Mouse (Mus musculus): ENCODE results near the gene Sh2b3. TPM values are rescaled to one million over a fixed set of nuclear protein-coding genes. Genes with fewer than 3 reads are reported as not detected.
A peak's percentile ranks its signal among the peaks of the same experiment; 100 is the strongest.

Sh2b3 gene
- polyA plus RNA-seq, 1 experiment from 2014 or later: 22.9 TPM

DNA sequence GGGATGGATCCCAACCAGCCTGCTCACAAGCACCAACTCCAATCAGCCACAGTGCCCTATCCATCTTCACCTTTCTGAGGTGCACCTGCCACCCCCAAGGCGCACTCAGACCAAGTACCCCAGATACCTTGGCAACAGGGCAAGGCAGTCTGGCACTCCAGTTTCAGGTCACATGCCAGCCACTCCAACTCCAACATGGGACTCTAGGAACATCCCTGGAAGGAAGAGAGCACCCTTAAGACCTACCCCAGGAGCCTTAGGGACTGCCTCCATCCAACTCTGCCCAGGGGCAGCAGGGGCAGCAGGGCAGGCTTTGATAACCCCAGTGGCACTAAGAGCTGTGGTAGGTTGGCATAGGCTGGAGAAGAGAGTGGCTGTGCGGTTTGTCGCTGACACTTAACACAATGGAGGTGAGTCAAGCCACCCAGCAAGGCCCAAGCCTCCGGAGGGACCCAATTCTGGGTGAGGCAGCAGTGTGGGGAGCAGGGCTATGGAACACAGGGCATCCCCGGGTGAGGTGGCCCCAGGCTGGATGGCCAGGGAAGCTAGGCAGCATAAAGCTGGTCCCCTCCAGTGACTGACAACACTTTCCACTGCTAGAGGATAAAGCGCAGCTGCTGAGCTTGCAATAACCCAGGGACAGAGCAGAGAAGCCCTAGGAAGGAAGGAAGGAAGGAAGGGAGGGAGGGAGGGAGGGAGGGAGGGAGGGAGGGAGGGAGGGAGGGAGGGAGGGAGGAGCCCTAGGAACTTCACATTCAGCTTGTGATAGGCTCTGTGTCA is 4.9 kb downstream of the Sh2b3 start:
- Histone ChIP-seq H3K4me2 (replicated peaks; ENCODE audit: low read depth, low read length) (no peak overlapping the region), H3K9ac (ENCODE audit: low read depth, low read length) (no peak overlapping the region), H3K4me3 (ENCODE audit: low read length) (no peak overlapping the region), H3K27me3 (ENCODE audit: control insufficient read depth, insufficient read depth, low read length) (no peaks in the 10 kb centered on the region), H3K27ac (ENCODE audit: low read depth, low read length) (0 out of 2 replicates have a peak overlapping the region, but pooled peaks have one; percentile 1), H3K36me3 (ENCODE audit: control insufficient read depth, insufficient read depth, low read length) (peaks cover 9% of the 10 kb centered on the region; the same call in 1 of the 2 replicates), H3K4me1 (ENCODE audit: control insufficient read depth, insufficient read depth, low read length) (peaks cover 42% of the 10 kb centered on the region), H3K9me3 (ENCODE audit: control insufficient read depth, low read length) (no peaks in the 10 kb centered on the region)
- no peak for ATAC-seq (ENCODE audit: low FRiP score, low TSS enrichment)
- 71% methylated on average over 6 of the region's 6 CpGs for WGBS

DNA sequence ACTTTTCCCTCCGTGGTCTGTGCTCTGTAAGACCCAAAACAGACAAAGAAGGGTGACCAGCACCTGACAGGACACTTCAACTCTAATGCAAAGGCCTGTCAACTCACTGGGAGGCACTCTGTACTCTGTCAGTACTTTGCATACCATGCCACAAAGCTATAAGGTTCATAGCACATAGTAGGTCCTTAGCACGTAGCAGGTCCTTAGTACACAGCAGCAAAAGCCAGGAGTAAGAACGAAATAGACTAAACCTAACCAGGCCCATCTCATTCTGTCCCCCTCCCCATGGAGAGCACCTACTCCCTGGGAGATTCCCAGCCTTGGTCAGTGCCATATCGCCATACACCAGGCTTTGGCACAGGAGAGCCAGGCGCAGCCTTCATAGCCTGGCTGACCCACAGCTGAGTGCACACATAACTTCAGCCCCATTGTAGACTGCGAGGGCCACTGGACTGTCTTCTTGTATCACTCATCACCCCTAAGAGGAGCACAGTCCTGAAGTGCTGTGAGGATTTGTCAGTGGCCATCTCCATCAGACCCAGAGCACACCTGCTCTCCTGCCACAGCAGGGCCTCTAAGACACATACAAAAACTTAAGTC is 6.3 kb downstream of the Sh2b3 start:
- peaks cover 20% of the 10 kb centered on the region; the same call in 1 of the 2 replicates for H3K36me3 ChIP-seq (ENCODE audit: control insufficient read depth, insufficient read depth, low read length)
- peaks cover 39% of the 10 kb centered on the region for H3K4me1 ChIP-seq (ENCODE audit: control insufficient read depth, insufficient read depth, low read length)
- H3K4me2 ChIP-seq (replicated peaks; ENCODE audit: low read depth, low read length): no peak overlapping the region
- no peak overlapping the region for H3K4me3 ChIP-seq (ENCODE audit: low read length)
- 87% methylated on average over 6 of the region's 6 CpGs for WGBS
- H3K27ac ChIP-seq (ENCODE audit: low read depth, low read length): no peak overlapping the region
- H3K9ac ChIP-seq (ENCODE audit: low read depth, low read length): no peak overlapping the region
- no peaks in the 10 kb centered on the region for H3K9me3 ChIP-seq (ENCODE audit: control insufficient read depth, low read length)
- ATAC-seq (ENCODE audit: low FRiP score, low TSS enrichment): no peak
- no peaks in the 10 kb centered on the region for H3K27me3 ChIP-seq (ENCODE audit: control insufficient read depth, insufficient read depth, low read length)

DNA sequence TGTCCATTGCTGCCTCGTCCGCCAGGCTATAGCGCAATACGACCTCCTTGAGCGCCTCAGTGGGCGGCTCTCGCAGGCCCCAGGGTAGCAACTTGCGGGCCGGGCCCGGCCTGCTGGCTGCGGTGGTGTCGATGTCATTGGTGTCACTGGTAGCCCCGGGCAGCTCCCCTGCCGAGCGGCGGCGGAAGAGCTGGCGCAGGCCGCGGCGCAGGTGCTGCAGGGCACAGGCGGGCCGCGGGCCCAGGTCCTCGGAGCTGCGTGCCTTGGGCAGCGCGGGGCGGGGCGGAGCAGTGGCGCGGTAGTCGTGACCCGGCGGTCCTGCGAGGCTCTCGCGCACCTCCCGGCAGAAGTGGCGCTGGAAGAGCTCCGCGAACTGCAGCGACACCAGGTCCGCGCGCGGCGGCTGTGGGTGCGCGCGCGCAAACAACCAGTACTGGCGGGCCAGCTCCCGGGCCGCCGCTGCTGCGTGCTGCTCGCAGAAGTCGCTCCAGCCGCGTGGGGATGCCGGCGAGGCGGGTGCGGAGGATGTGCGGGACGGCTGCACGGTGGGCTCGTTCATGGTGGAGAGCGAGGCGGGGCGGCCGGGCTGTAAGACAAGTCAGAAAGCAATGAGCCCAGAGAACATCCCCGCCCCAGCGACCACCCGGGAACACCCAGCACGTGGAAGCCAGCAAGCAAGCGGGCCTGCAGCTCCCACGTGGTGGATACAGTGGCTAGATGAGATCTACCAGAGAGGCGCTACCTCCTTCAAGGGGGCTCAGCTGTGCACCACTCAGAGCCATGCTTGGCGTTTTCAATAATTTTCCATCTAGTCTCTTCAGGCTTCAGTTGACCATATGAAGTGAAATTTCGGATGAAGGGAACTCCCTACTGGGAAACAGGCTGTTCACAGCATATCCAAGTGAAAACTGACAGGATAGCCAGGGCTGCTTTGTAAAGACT is 8.7 kb downstream of the Sh2b3 start:
- Histone ChIP-seq H3K9me3 (ENCODE audit: control insufficient read depth, low read length) (no peaks in the 10 kb centered on the region), H3K27me3 (ENCODE audit: control insufficient read depth, insufficient read depth, low read length) (no peaks in the 10 kb centered on the region), H3K9ac (ENCODE audit: low read depth, low read length) (peak overlapping the region; percentile 46), H3K36me3 (ENCODE audit: control insufficient read depth, insufficient read depth, low read length) (peaks cover 27% of the 10 kb centered on the region), H3K4me2 (replicated peaks; ENCODE audit: low read depth, low read length) (peak overlapping the region; percentile 93), H3K4me3 (ENCODE audit: low read length) (peak overlapping the region; percentile 41), H3K27ac (ENCODE audit: low read depth, low read length) (no peak overlapping the region), H3K4me1 (ENCODE audit: control insufficient read depth, insufficient read depth, low read length) (peaks cover 20% of the 10 kb centered on the region)
- peak; percentile 25 for ATAC-seq (ENCODE audit: low FRiP score, low TSS enrichment)
- WGBS: 10% methylated on average over 71 of the region's 82 CpGs

DNA sequence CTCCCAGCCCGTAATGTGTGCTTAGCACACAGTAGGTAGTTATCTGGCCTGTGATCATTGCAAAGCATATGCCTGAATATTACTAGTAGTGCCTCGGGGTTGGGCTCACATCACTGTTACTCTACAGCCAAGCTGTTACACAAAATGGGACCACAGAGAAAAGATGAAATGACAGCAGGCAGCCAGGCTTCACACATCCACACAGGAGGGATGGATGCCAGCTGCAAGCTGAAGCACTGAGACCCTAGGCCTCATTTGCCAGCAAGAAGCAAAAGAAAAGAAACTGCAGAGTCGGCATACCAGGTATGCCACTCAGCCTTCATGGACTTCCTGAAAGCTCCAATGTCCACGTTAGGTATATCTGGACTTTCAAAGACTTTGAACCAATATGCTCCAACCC is 9.6 kb downstream of the Sh2b3 start:
- ATAC-seq (ENCODE audit: low FRiP score, low TSS enrichment): no peak
- Histone ChIP-seq H3K27ac (ENCODE audit: low read depth, low read length) (no peak overlapping the region), H3K4me3 (ENCODE audit: low read length) (no peak overlapping the region), H3K4me1 (ENCODE audit: control insufficient read depth, insufficient read depth, low read length) (peaks cover 12% of the 10 kb centered on the region; the same call in 1 of the 2 replicates), H3K9me3 (ENCODE audit: control insufficient read depth, low read length) (no peaks in the 10 kb centered on the region), H3K36me3 (ENCODE audit: control insufficient read depth, insufficient read depth, low read length) (peaks cover 31% of the 10 kb centered on the region), H3K4me2 (replicated peaks; ENCODE audit: low read depth, low read length) (no peak overlapping the region), H3K9ac (ENCODE audit: low read depth, low read length) (no peak overlapping the region), H3K27me3 (ENCODE audit: control insufficient read depth, insufficient read depth, low read length) (no peaks in the 10 kb centered on the region)
- 82% methylated on average over 4 of the region's 4 CpGs for WGBS

DNA sequence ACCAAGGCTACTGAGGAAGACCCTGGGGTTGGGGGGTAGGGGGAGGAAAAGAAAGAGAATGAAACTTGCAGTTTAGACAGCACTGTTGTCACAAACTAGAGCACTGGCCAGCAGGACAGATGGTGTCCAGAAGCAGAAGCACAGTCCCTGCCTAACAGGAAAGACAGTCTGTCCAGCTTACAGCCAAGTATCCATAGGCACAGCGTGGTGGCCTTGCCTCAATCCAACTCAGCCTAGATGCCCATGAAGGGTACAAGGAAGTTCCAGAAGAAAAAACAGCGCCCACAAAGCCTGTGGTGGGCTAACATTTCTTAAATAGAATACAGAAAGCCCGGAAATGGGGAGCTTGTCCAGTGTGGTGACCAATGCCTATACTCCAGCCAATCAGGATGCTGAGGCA is 11.8 kb downstream of the Sh2b3 start:
- H3K4me3 ChIP-seq (ENCODE audit: low read length): no peak overlapping the region
- H3K9me3 ChIP-seq (ENCODE audit: control insufficient read depth, low read length): no peaks in the 10 kb centered on the region
- H3K4me1 ChIP-seq (ENCODE audit: control insufficient read depth, insufficient read depth, low read length): peaks cover 9% of the 10 kb centered on the region; the same call in 1 of the 2 replicates
- no peak overlapping the region for H3K9ac ChIP-seq (ENCODE audit: low read depth, low read length)
- 87% methylated on average over 3 of the region's 3 CpGs for WGBS
- H3K27ac ChIP-seq (ENCODE audit: low read depth, low read length): no peak overlapping the region
- H3K4me2 ChIP-seq (replicated peaks; ENCODE audit: low read depth, low read length): no peak overlapping the region
- ATAC-seq (ENCODE audit: low FRiP score, low TSS enrichment): no peak
- peaks cover 45% of the 10 kb centered on the region for H3K36me3 ChIP-seq (ENCODE audit: control insufficient read depth, insufficient read depth, low read length)
- H3K27me3 ChIP-seq (ENCODE audit: control insufficient read depth, insufficient read depth, low read length): no peaks in the 10 kb centered on the region

DNA sequence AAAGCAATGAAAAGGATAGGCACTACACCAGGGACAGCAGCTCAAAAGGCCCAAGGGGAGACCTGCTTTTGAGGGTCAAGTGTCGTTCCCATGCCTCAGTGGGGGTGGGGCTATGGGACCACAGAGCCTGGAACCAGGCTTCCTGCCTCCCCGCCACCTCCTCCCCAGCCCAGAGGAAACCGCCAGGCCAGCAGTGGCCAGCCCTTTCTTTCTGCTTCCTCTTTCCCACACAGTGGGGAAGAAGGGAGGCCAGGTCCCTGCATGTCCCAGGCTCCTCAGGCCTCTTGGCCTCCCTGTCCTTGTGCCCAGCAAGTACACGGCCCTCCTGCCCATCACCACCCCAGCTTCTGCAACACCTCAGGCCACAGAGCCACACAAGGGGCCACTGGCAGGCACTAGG is 13.3 kb downstream of the Sh2b3 start:
- Histone ChIP-seq H3K36me3 (ENCODE audit: control insufficient read depth, insufficient read depth, low read length) (peaks cover 58% of the 10 kb centered on the region), H3K4me1 (ENCODE audit: control insufficient read depth, insufficient read depth, low read length) (peaks cover 9% of the 10 kb centered on the region; the same call in 1 of the 2 replicates), H3K27me3 (ENCODE audit: control insufficient read depth, insufficient read depth, low read length) (no peaks in the 10 kb centered on the region), H3K4me3 (ENCODE audit: low read length) (no peak overlapping the region), H3K27ac (ENCODE audit: low read depth, low read length) (peak overlapping the region; percentile 56; the same call in 1 of the 2 replicates), H3K9me3 (ENCODE audit: control insufficient read depth, low read length) (no peaks in the 10 kb centered on the region), H3K4me2 (replicated peaks; ENCODE audit: low read depth, low read length) (no peak overlapping the region), H3K9ac (ENCODE audit: low read depth, low read length) (no peak overlapping the region)
- no peak for ATAC-seq (ENCODE audit: low FRiP score, low TSS enrichment)
- WGBS: 44% methylated on average over 4 of the region's 4 CpGs

DNA sequence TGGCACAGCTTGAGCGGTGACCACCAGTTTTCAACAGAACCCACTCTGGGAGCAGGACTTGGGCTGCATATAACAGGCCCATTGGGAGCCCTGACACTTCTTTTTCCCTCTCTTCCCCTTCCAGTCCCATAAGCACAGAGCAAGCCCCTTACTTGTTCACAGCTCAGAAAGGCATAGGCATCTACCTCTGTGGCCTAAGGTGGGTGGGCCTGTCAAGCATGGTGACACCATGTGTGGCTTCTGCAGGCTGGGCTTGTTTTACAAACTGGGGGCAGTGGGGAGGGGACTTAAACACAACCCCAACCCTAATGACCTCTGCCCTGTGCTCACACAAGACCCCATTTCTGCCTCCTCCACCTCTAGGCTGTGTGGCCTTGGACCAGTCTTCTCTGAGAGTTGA is 13.8 kb downstream of the Sh2b3 start:
- peaks cover 62% of the 10 kb centered on the region for H3K36me3 ChIP-seq (ENCODE audit: control insufficient read depth, insufficient read depth, low read length)

DNA sequence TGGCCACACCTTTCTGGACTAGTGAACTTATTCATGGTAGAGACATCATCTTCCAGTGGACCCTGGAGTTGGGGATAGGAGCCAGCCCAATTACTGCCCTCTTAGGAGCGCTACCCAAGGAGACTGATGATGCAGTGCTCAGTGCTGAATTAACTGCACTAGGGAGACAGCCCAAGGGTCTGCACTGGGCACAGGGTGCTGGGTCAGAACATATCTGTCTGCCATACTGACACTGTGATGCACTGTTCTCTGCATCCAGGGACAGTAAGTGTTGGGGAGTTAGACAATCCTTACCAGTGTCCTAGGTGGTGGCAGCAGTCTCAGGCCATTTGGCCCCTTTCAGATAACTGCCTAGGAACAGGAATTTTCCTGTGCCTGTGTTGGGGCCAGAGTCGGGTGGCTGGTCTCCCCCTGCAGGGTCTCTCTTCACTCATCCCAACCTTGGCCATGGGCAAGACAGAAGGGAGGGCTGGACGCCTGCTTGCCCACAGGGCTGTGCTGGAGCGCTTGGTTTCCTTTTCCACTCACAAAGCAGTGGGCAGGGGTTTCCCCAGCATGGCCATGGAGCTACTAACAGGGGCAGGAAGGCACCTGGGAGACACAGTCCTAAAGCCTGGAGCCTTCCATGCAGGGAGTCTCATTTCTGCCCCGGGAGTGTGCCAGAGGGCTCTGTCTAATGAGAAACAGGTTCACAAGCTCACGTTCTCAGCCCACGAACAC is 14.5 kb downstream of the Sh2b3 start:
- no peak overlapping the region for H3K4me2 ChIP-seq (replicated peaks; ENCODE audit: low read depth, low read length)
- no peak overlapping the region; the same call in 1 of the 2 replicates for H3K27ac ChIP-seq (ENCODE audit: low read depth, low read length)
- H3K4me1 ChIP-seq (ENCODE audit: control insufficient read depth, insufficient read depth, low read length): no peaks in the 10 kb centered on the region
- H3K9me3 ChIP-seq (ENCODE audit: control insufficient read depth, low read length): no peaks in the 10 kb centered on the region
- H3K27me3 ChIP-seq (ENCODE audit: control insufficient read depth, insufficient read depth, low read length): no peaks in the 10 kb centered on the region
- no peak for ATAC-seq (ENCODE audit: low FRiP score, low TSS enrichment)
- WGBS: 69% methylated on average over 7 of the region's 7 CpGs
- H3K4me3 ChIP-seq (ENCODE audit: low read length): no peak overlapping the region
- peaks cover 64% of the 10 kb centered on the region for H3K36me3 ChIP-seq (ENCODE audit: control insufficient read depth, insufficient read depth, low read length)
- H3K9ac ChIP-seq (ENCODE audit: low read depth, low read length): no peak overlapping the region

More for the DNA sequence above, 13.8 kb downstream of the Sh2b3 start:
- peak; percentile 41; the same call in 1 of the 2 replicates for ATAC-seq (ENCODE audit: low FRiP score, low TSS enrichment)
- Histone ChIP-seq H3K4me2 (replicated peaks; ENCODE audit: low read depth, low read length) (no peak overlapping the region), H3K27ac (ENCODE audit: low read depth, low read length) (0 out of 2 replicates have a peak overlapping the region, but pooled peaks have one; percentile 24), H3K4me3 (ENCODE audit: low read length) (no peak overlapping the region), H3K27me3 (ENCODE audit: control insufficient read depth, insufficient read depth, low read length) (no peaks in the 10 kb centered on the region), H3K4me1 (ENCODE audit: control insufficient read depth, insufficient read depth, low read length) (peaks cover 4% of the 10 kb centered on the region; the same call in 1 of the 2 replicates), H3K9ac (ENCODE audit: low read depth, low read length) (no peak overlapping the region), H3K9me3 (ENCODE audit: control insufficient read depth, low read length) (no peaks in the 10 kb centered on the region)
- 100% methylated on average over 1 of the region's 1 CpGs for WGBS

Measured in kidney, embryonic 14.5 days (tissue).